Comparison of ENCODE assay signal across 7 mouse cellular contexts in genomic region chr11:23497718-23498509, GRCm38 (mm10). TPM values are rescaled to one million over a fixed set of nuclear protein-coding genes. Genes with fewer than 3 reads are reported as not detected.
DNase-seq lines count a peak whose midpoint lies in the region; ATAC-seq lines count a peak whose summit lies in the region.

TSS of gene Ahsa2 (minus strand) at chr11:23498030.

- peak within 1 kb of the TSS; percentile 91 for H3K9ac ChIP-seq in midbrain, embryonic 13.5 days (replicated peaks)

- peak within 1 kb of the TSS; percentile 73 for H3K4me3 ChIP-seq in limb, embryonic 10.5 days
- peak within 1 kb of the TSS; percentile 76 for H3K4me3 ChIP-seq in midbrain, embryonic 13.5 days (replicated peaks)

- peak within 1 kb of the TSS; percentile 88 for H3K4me2 ChIP-seq in midbrain, embryonic 13.5 days (replicated peaks)

- peaks cover 29% of the 10 kb centered on the region for H3K4me1 ChIP-seq in limb, embryonic 10.5 days
- peaks cover 32% of the 10 kb centered on the region for H3K4me1 ChIP-seq in midbrain, embryonic 13.5 days (replicated peaks)

- peak; percentile 89 for ATAC-seq in granulocyte monocyte progenitor cell, adult 5-6 weeks (replicated peaks; ENCODE audit: poor library complexity, severe bottlenecking)
- ATAC-seq in midbrain, embryonic 13.5 days = peak; percentile 94

- no peaks in the 10 kb centered on the region for H3K9me3 ChIP-seq in limb, embryonic 10.5 days (replicated peaks)
- no peaks in the 10 kb centered on the region for H3K9me3 ChIP-seq in midbrain, embryonic 13.5 days

- H3K27me3 ChIP-seq in limb, embryonic 10.5 days (ENCODE audit: low read depth, poor library complexity, severe bottlenecking) = no peaks in the 10 kb centered on the region
- no peaks in the 10 kb centered on the region for H3K27me3 ChIP-seq in midbrain, embryonic 13.5 days

- H3K36me3 ChIP-seq in limb, embryonic 10.5 days = peaks cover 38% of the 10 kb centered on the region
- peaks cover 22% of the 10 kb centered on the region for H3K36me3 ChIP-seq in midbrain, embryonic 13.5 days

- DNase-seq in adrenal gland, adult 8-10 months = peak; percentile 96
- DNase-seq in embryo, embryonic 9.5 days (ENCODE audit: extremely low spot score) = peak; percentile 100
- peak; percentile 95 for DNase-seq in kidney, adult 11 months
- peak; percentile 98 for DNase-seq in limb, embryonic 10.5 days (ENCODE audit: low spot score)
- DNase-seq in spleen, adult 12 weeks (ENCODE audit: low spot score) = peak; percentile 92

- H3K27ac ChIP-seq in limb, embryonic 10.5 days = peak within 1 kb of the TSS; percentile 97
- peak within 1 kb of the TSS; percentile 96 for H3K27ac ChIP-seq in midbrain, embryonic 13.5 days

- 1% methylated on average over 65 of the region's 66 CpGs for WGBS in limb, embryonic 10.5 days
- WGBS in midbrain, embryonic 13.5 days = 2% methylated on average over 49 of the region's 66 CpGs

RNA-seq across cellular contexts. Expression of gene Ahsa2, which starts in this region (rescaled TPM):
- 10 to 100 TPM; 54.7 to 99.2 (median 58.5) TPM for total RNA-seq in adrenal gland, adult 8-10 months (2022)
- total RNA-seq in granulocyte monocyte progenitor cell, adult 5-6 weeks (2014; fragmentation: Nextera tagmentation) = 25.6 and 37.4 TPM in 2 replicates
- 50.6 and 68.7 TPM in 2 replicates for total RNA-seq in granulocyte monocyte progenitor cell, adult 5-6 weeks (2017)
- 127 and 134 TPM in 2 replicates for polyA plus RNA-seq in limb, embryonic 10.5 days (2016; fragmentation: Nextera tagmentation; extraction: Ambion mirVana)
- 142 and 144 TPM in 2 replicates for polyA plus RNA-seq in midbrain, embryonic 13.5 days (2015; fragmentation: Nextera tagmentation; extraction: Ambion mirVana)

Comparison
In these comparisons a context has a peak if more than half of its experiments do, and no peak if none do; other contexts are left out.
1. Peak in every context shown above with its lines: DNase-seq, ATAC-seq, H3K4me3 ChIP-seq and H3K27ac ChIP-seq.